Mouse (Mus musculus) lung, adult 2 months (tissue): ENCODE data around the gene Actn3. TPM values are rescaled to one million over a fixed set of nuclear protein-coding genes. Genes with fewer than 3 reads are reported as not detected.

Experiments used
- DNase-seq: peaks from one replicate; pipeline ENCODE4 v3.0.0; 2022
- H3K4me1 ChIP-seq: fragments of 200-500 bp; 2 replicates; pipeline ENCODE4 v1.6.1; 2011; ENCODE audit warnings: low read length; ENCODE audit not compliant: control insufficient read depth, insufficient read depth
- H3K4me3 ChIP-seq: fragments of 200-500 bp; replicated peaks from 2 replicates; pipeline ENCODE3; 2011; ENCODE audit warnings: low read depth, mild to moderate bottlenecking, control low read depth, low read length; ENCODE audit errors: extremely low read depth
- CTCF ChIP-seq: fragments of 200-500 bp; IDR thresholded peaks from 2 replicates; pipeline ENCODE4 v1.5.1; 2011; ENCODE audit warnings: mild to moderate bottlenecking, low read length, control low read depth; ENCODE audit not compliant: insufficient read depth
- POLR2A ChIP-seq: fragments of 200-500 bp; IDR thresholded peaks from 2 replicates; pipeline ENCODE4 v1.6.1; 2011; ENCODE audit warnings: low read depth, mild to moderate bottlenecking, control low read depth, low read length, borderline replicate concordance; ENCODE audit errors: extremely low read depth
- WGBS: fragments of 180-500 bp; shearing (Covaris S2); methylation state at CpG from one replicate; pipeline ENCODE4 v1.1.7; 2018; 5-methylcytosine and 5-hydroxymethylcytosine counted together
- polyA plus RNA-seq: library from polyadenylated mRNA; depleted of rRNA; stranded (reverse); fragments of >200 nt; gene quantifications from 2 replicates; pipeline ENCODE4 v1.2.3, GENCODE M21; 2012

The Actn3 gene
- polyA plus RNA-seq, 1 experiment, result 22.2 TPM

DNA sequence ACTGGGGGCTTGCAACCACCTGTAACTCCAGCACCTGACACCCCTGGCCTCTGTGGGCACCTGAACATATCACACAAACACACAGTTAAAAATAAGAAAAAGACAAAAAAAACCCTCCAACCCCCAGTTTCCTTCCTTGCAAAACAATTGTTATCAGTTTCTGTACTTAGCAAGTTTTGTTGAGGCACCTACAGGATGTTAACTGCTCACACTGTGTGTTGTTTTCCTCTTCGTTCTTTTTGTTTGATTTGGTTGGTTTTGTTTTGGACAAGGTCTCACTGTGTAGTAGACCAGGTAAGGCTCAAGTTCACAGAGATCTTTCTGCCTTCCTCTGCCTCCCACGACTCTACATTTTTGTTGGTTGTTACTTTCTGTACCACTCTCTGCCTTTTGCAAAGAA lies 35.1 kb downstream of the Actn3 start:
- no peak for DNase-seq
- WGBS, result 44% methylated on average over 2 of the region's 2 CpGs

DNA sequence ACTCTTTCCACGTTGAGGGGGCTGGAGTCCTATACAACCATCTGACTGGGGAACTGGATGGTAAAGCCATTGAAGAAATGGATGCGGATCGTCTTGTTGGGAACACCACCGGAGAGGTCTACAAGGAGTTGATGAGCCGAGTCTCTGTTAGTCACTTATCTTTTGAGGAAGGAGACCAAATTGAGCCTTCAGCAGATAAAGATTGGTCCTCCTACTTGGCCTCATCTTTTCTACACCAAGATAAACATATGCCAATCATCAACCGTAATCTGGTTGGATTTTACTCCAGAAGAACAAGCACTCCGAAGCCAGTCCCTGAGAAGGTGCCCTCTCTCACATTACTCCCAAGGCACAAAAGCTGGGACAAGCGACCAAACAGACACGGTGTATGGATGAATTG lies 36.9 kb downstream of the Actn3 start:
- Histone ChIP-seq H3K4me3 (no peak overlapping the region), H3K4me1 (no peaks in the 10 kb centered on the region)
- TF ChIP-seq POLR2A (no peak), CTCF (no peak)
- 77% methylated on average over 9 of the region's 9 CpGs for WGBS
- DNase-seq, result no peak

More for the DNA sequence above, 35.1 kb downstream of the Actn3 start:
- H3K4me1 ChIP-seq, result no peaks in the 10 kb centered on the region
- H3K4me3 ChIP-seq, result no peak overlapping the region
- no peak for TF ChIP-seq POLR2A
- no peak for TF ChIP-seq CTCF

DNA sequence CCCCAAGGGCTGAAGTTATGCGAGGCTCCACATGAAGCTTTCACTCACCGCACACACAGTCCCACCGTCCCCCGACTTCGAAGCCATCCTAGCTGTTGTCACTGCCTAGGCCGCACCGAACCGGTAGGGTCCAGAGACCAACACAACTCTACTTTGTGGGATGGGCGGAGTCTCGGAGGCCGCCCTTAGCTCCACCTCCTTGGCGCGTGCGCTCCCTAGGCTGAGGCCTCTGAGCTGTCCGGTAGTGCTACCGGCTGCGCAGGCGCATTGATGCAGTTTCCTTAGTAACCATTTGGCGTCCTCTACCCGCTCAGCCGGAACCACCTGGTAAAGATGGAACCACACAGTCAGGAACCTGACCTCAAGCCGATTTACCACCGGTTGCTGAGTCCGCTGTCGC lies 38.6 kb downstream of the Actn3 start, which contains the start of the genes Ccs and Ccdc87:
Gene Ccs, minus strand, starts transcription at position 184 of the 400 bp plus-strand sequence.
Gene Ccdc87, plus strand, starts transcription at position 218 of the 400 bp plus-strand sequence.
- TF ChIP-seq CTCF, result no peak
- peak; percentile 91; the same call in 1 of the 2 replicates for TF ChIP-seq POLR2A
- H3K4me3 ChIP-seq, result peak within 1 kb of the TSS; percentile 79
- DNase-seq, result peak; percentile 94
- under 1% methylated on average over 25 of the region's 25 CpGs for WGBS
- H3K4me1 ChIP-seq, result no peaks in the 10 kb centered on the region

DNA sequence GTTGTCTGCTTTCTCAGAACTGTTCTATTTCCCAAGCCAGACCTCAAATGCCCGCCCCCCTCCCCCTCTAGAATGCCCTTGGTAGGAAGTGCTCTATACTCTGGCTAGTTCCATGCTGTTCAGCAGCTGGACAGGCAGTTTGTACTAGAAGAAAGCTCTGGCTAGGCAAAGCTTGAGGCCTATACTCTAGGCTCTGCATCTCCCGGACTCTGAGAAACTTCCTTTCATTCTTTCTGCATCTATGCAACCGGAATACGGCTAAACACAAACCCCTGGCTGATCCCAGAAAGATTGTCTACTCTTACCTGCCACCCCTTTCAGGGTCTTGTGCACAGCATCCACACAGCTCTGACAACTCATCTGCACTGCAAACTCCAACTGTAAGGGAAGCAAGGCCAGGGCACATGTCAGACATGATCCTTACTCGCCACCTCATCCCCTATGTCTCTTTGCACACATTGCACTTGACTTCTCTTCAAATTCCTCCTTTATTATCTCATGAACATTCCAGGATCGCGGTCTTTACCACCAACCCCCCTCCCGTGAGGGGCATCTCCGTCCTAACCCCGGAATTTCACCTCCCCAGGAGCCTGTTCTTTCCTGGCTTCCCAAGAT lies 39.1 kb downstream of the Actn3 start:
- WGBS, result 17% methylated on average over 10 of the region's 10 CpGs
- peak; percentile 12 for DNase-seq

DNA sequence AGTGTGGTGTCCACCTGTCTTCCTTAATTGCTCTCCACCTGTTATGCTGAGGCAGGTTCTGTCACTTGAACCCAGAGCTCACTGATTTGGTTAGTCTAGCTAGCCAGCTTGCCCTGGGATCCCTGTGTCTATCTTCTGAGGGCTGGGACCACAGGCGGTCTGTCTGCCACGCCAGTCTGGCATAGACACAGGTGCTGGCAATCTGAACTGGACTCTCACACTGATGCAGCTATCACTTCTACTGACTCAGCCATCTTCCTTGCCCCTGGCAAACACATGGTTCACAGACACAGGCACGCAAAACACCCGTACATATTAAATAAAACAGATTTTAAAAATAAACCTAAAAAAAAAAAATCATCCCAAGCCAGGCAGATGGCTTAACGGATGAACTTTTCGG lies 40.7 kb downstream of the Actn3 start:
- Histone ChIP-seq H3K4me3 (no peak overlapping the region), H3K4me1 (no peaks in the 10 kb centered on the region)
- no peak for DNase-seq
- TF ChIP-seq CTCF (no peak), POLR2A (no peak)
- 92% methylated on average over 6 of the region's 6 CpGs for WGBS

More for the DNA sequence above, 39.1 kb downstream of the Actn3 start:
- no peak for TF ChIP-seq CTCF
- no peak for TF ChIP-seq POLR2A
- H3K4me1 ChIP-seq, result no peaks in the 10 kb centered on the region
- H3K4me3 ChIP-seq, result peak overlapping the region; percentile 79

DNA sequence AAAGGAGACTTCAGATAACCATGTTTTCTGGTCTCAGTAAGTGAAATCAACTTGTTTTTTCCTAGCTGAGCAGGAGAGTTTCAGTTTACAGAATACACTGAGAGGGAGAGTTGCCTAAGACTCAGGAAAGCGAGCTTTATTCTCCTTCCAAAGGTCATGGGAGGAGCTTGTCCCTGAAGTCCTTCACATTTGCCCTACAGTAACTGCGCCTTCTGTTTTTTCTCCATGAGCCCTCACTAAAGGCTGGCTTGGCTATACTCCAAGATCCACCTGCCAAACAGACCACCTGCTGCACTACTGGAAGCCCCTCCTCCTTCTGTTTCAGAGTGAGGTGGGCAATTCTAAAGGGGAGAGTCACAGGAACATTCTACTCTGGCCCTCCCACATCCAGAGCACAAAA lies 41.6 kb downstream of the Actn3 start:
- no peak for TF ChIP-seq POLR2A
- TF ChIP-seq CTCF, result no peak
- WGBS, result 56% methylated on average over 2 of the region's 2 CpGs
- DNase-seq, result no peak
- Histone ChIP-seq H3K4me1 (no peaks in the 10 kb centered on the region), H3K4me3 (no peak overlapping the region)

DNA sequence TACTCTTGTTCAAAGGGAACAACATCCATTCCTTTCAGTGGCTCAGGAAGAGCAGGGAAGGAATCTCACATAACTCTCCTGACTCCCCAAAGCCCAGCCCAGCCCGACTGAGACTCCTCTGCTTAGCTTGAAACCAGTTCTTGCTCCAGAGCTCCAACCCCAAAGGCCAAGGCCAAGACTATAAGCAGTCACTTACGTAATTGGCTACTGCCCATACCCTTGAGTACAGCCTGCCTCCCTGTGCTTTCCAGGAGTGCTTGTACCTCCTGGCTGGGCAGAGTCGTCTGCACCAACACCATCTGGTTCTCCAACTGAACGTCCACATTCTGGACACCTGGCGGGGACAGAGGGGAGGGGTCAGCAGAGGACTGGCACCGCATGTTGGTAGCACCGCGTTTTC lies 43.7 kb downstream of the Actn3 start:
- no peaks in the 10 kb centered on the region for H3K4me1 ChIP-seq
- WGBS, result 84% methylated on average over 8 of the region's 8 CpGs

DNA sequence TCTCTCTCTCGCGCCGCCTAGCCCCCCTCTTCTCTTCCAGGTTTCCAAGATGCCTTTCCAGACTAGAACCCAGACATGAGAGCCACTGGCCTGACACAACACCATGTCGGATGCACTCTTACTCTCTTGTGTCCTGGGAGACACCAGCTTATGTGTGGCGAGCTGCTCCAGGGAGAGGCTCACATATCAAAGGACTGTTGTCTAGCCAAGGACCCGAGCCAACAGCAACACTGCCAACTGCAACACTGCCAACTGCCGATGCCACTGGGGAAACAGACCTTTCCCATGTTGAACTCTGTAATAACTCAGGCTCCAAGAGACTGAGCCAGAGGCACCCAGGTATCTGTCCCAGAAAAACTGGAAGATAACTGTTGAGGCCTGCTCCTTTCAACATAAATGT lies 48.6 kb downstream of the Actn3 start:
- TF ChIP-seq CTCF (no peak), POLR2A (no peak)
- 58% methylated on average over 7 of the region's 7 CpGs for WGBS
- Histone ChIP-seq H3K4me3 (no peak overlapping the region), H3K4me1 (no peaks in the 10 kb centered on the region)
- DNase-seq, result no peak

More for the DNA sequence above, 43.7 kb downstream of the Actn3 start:
- TF ChIP-seq CTCF (no peak), POLR2A (no peak)
- H3K4me3 ChIP-seq, result no peak overlapping the region
- DNase-seq, result no peak

DNA sequence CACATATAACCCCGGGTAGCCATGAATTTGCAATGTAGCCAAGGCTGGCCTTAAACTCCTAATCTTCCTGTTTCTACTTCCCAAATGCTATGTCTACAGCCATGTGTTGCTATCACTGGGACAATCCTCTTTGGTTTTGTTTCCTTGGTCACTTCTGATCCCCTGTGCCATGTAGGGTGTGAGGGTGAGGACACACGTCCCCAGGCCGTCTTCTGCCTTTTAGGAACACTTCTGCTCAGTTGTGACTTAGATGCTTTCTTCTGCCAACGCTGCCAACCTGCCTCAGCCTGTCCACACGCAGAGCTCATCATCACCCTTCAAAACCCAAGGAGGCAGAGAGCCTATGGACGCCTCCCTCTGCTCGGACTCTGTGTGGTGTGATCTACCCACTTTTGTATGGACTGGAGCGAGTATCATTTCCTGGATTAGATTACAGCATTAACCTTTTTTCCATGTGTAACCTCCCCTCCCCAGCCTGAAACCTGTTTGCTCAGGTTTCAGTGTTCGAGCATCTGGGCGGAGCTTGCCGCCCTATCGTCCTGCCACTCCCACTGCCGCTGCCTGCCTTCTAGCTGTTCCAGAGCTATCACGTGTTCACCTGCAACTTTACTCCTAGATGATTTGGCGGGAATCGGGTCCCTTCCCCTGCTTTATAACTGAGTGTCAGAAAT lies 49.1 kb downstream of the Actn3 start:
- Histone ChIP-seq H3K4me3 (no peak overlapping the region), H3K4me1 (no peaks in the 10 kb centered on the region)
- DNase-seq, result peak; percentile 23
- WGBS, result 61% methylated on average over 16 of the region's 16 CpGs
- TF ChIP-seq POLR2A (no peak), CTCF (no peak)
